Mouse (Mus musculus) olfactory bulb, adult 2 months (tissue): Measurements from ENCODE around the gene Wars. TPM values are rescaled to one million over a fixed set of nuclear protein-coding genes. Genes with fewer than 3 reads are reported as not detected.

Source experiments
- H3K27ac ChIP-seq: fragments of 200-500 bp; 2 replicates; pipeline ENCODE4 v1.5.1; 2012; ENCODE audit warnings: low read depth, low read length; ENCODE audit not compliant: insufficient read depth
- H3K4me1 ChIP-seq: fragments of 200-500 bp; 2 replicates; pipeline ENCODE4 v1.6.1; 2012; ENCODE audit warnings: low read length; ENCODE audit not compliant: control insufficient read depth, insufficient read depth
- H3K4me3 ChIP-seq: fragments of 200-500 bp; 2 replicates; pipeline ENCODE4 v1.5.1; 2012; ENCODE audit warnings: mild to moderate bottlenecking, low read depth, low read length, moderate library complexity; ENCODE audit not compliant: insufficient read depth
- CTCF ChIP-seq: fragments of 200-500 bp; IDR thresholded peaks from 2 replicates; pipeline ENCODE4 v1.5.1; 2012; ENCODE audit warnings: low read depth, mild to moderate bottlenecking, low read length, moderate library complexity; ENCODE audit not compliant: insufficient read depth
- POLR2A ChIP-seq: fragments of 200-500 bp; IDR thresholded peaks from 2 replicates; pipeline ENCODE4 v1.6.1; 2012; ENCODE audit warnings: mild to moderate bottlenecking, low read depth, low read length, moderate library complexity; ENCODE audit not compliant: insufficient read depth
- WGBS: fragments of 180-500 bp; shearing (Covaris S2); methylation state at CpG from one replicate; pipeline ENCODE4 v1.1.7; 2018; 5-methylcytosine and 5-hydroxymethylcytosine counted together
- polyA plus RNA-seq: library from polyadenylated mRNA; stranded (reverse); fragments of >200 nt; gene quantifications from 2 replicates; pipeline ENCODE4 v1.2.4, GENCODE M21; 2012; ENCODE audit warnings: low replicate concordance; ENCODE audit not compliant: missing spikeins, insufficient read depth, insufficient read length

Wars gene
- polyA plus RNA-seq, 1 experiment, result not detected

- Histone ChIP-seq H3K4me3 (no peak overlapping the region), H3K27ac (no peak overlapping the region), H3K4me1 (no peaks in the 10 kb centered on the region)
- WGBS, result 93% methylated on average over 4 of the region's 4 CpGs
- TF ChIP-seq POLR2A (no peak), CTCF (no peak)
Measured at GRCm38 (mm10) chr12:108879138-108879537, 14.8 kb downstream of the Wars start.

GRCm38 (mm10) chr12:108873122-108873521, 20.9 kb downstream of the Wars start:
- no peak overlapping the region for H3K27ac ChIP-seq
- TF ChIP-seq POLR2A (no peak), CTCF (no peak)
- WGBS, result 84% methylated on average over 5 of the region's 5 CpGs

GRCm38 (mm10) chr12:108869575-108869974, 24.4 kb downstream of the Wars start:
- TF ChIP-seq CTCF, result no peak
- WGBS, result 73% methylated on average over 2 of the region's 2 CpGs
- H3K27ac ChIP-seq, result no peak overlapping the region
- no peaks in the 10 kb centered on the region for H3K4me1 ChIP-seq
- H3K4me3 ChIP-seq, result no peak overlapping the region

More at GRCm38 (mm10) chr12:108873122-108873521, 20.9 kb downstream of the Wars start:
- Histone ChIP-seq H3K4me3 (no peak overlapping the region), H3K4me1 (no peaks in the 10 kb centered on the region)

- H3K4me3 ChIP-seq, result no peak overlapping the region
- 88% methylated on average over 6 of the region's 6 CpGs for WGBS
- H3K27ac ChIP-seq, result no peak overlapping the region
- H3K4me1 ChIP-seq, result no peaks in the 10 kb centered on the region
- no peak for TF ChIP-seq CTCF
- TF ChIP-seq POLR2A, result no peak
Measured at GRCm38 (mm10) chr12:108865007-108865494, 28.9 kb downstream of the Wars start.

- no peak overlapping the region for H3K4me3 ChIP-seq
- TF ChIP-seq POLR2A, result no peak
- no peak for TF ChIP-seq CTCF
- WGBS, result 67% methylated on average over 5 of the region's 5 CpGs
- no peak overlapping the region for H3K27ac ChIP-seq
- no peaks in the 10 kb centered on the region for H3K4me1 ChIP-seq
Measured at GRCm38 (mm10) chr12:108858486-108858885, 35.5 kb downstream of the Wars start.

- WGBS, result 85% methylated on average over 7 of the region's 7 CpGs
- no peaks in the 10 kb centered on the region for H3K4me1 ChIP-seq
- no peak for TF ChIP-seq CTCF
- TF ChIP-seq POLR2A, result no peak
- no peak overlapping the region for H3K27ac ChIP-seq
- no peak overlapping the region for H3K4me3 ChIP-seq
Measured at GRCm38 (mm10) chr12:108857589-108858184, 36.3 kb downstream of the Wars start.

- Histone ChIP-seq H3K4me3 (no peak overlapping the region), H3K27ac (no peak overlapping the region), H3K4me1 (no peaks in the 10 kb centered on the region)
- WGBS, result 88% methylated on average over 7 of the region's 7 CpGs
- no peak for TF ChIP-seq CTCF
- TF ChIP-seq POLR2A, result no peak
Measured at GRCm38 (mm10) chr12:108857109-108857508, 36.9 kb downstream of the Wars start.

GRCm38 (mm10) chr12:108856186-108856585, 37.8 kb downstream of the Wars start:
- TF ChIP-seq POLR2A (no peak), CTCF (no peak)
- WGBS, result 86% methylated on average over 8 of the region's 8 CpGs

GRCm38 (mm10) chr12:108855081-108855480, 38.9 kb downstream of the Wars start:
- WGBS, result 91% methylated on average over 10 of the region's 10 CpGs
- H3K4me3 ChIP-seq, result no peak overlapping the region
- H3K4me1 ChIP-seq, result peaks cover 5% of the 10 kb centered on the region
- no peak for TF ChIP-seq CTCF
- no peak for TF ChIP-seq POLR2A
- H3K27ac ChIP-seq, result no peak overlapping the region

More at GRCm38 (mm10) chr12:108856186-108856585, 37.8 kb downstream of the Wars start:
- Histone ChIP-seq H3K4me3 (no peak overlapping the region), H3K4me1 (no peaks in the 10 kb centered on the region), H3K27ac (no peak overlapping the region)
